Mouse (Mus musculus) midbrain, embryonic 16.5 days (tissue): ENCODE measurements around the gene Ccdc85c. TPM values are rescaled to one million over a fixed set of nuclear protein-coding genes. Genes with fewer than 3 reads are reported as not detected.

ENCODE experiments used
- ATAC-seq: fragments of 200-750 bp; cut with Nextera tagmentation; 2 replicates; pipeline ENCODE4 v1.8.0; 2017; ENCODE audit warnings: moderate TSS enrichment
- H3K27ac ChIP-seq: fragments of 300-500 bp; sonication (generic); 2 replicates; pipeline ENCODE4 v1.5.1; 2014; ENCODE audit warnings: mild to moderate bottlenecking, low read length, mixed read lengths
- H3K27me3 ChIP-seq: fragments of 300-500 bp; sonication (generic); 2 replicates; pipeline ENCODE4 v1.6.1; 2014; ENCODE audit warnings: low read depth, low read length, mixed read lengths; ENCODE audit not compliant: control insufficient read depth, insufficient read depth
- H3K36me3 ChIP-seq: fragments of 300-500 bp; sonication (generic); 2 replicates; pipeline ENCODE4 v1.6.1; 2014; ENCODE audit warnings: mild to moderate bottlenecking, low read length, moderate library complexity, mixed read lengths; ENCODE audit not compliant: control insufficient read depth, insufficient read depth
- H3K4me1 ChIP-seq: fragments of 300-500 bp; sonication (generic); 2 replicates; pipeline ENCODE4 v1.6.1; 2014; ENCODE audit warnings: mild to moderate bottlenecking, low read length, mixed read lengths; ENCODE audit not compliant: control insufficient read depth, insufficient read depth
- H3K4me2 ChIP-seq: fragments of 300-500 bp; sonication (generic); 2 replicates; pipeline ENCODE4 v1.6.1; 2014; ENCODE audit warnings: mild to moderate bottlenecking, low read length, mixed read lengths
- H3K4me3 ChIP-seq: fragments of 300-500 bp; sonication (generic); 2 replicates; pipeline ENCODE4 v1.5.1; 2014; ENCODE audit warnings: low read depth, mild to moderate bottlenecking, low read length, moderate library complexity, mixed read lengths
- H3K9ac ChIP-seq: fragments of 300-500 bp; sonication (generic); 2 replicates; pipeline ENCODE4 v1.6.1; 2014; ENCODE audit warnings: low read depth, low read length, mixed read lengths
- H3K9me3 ChIP-seq: fragments of 300-500 bp; sonication (generic); replicated peaks from 2 replicates; pipeline ENCODE4 v1.6.1; 2014; ENCODE audit warnings: mild to moderate bottlenecking, low read length, mixed read lengths; ENCODE audit not compliant: control insufficient read depth, poor library complexity, severe bottlenecking
- WGBS: fragments of 180-500 bp; shearing (Covaris S2); extraction: QIAGEN DNeasy Blood & Tissue Kit; methylation state at CpG from one replicate; pipeline ENCODE4 v1.1.7; 2014; 5-methylcytosine and 5-hydroxymethylcytosine counted together
- polyA plus RNA-seq: library from polyadenylated mRNA; unstranded; fragments of >200 nt; fragmentation: Nextera tagmentation; extraction: Ambion mirVana; gene quantifications from 2 replicates; pipeline ENCODE4 v1.2.1, GENCODE M21; 2015

Gene Ccdc85c
- polyA plus RNA-seq, 1 experiment from 2014 or later, result 13.2 TPM

DNA sequence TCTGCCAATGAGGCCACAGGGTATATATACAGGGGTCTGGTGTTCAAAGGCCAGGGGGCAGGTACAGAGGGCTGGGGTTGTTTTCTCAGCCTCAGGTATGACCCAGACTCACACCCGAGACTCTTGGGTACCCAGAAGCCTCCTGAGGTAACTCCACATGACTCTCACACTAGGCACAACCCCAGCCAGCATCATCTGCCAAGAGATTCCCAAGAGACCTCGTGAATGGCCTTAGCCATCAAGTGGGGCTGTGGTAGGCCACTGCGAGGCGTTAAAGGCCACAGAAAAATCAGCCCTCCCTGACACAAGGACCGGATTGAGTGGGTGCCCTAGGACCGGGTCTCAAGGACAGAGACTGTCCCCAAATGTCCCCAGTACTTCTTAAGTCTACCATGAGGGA, 62.7 kb downstream of the Ccdc85c start:
- Histone ChIP-seq H3K4me3 (no peak overlapping the region), H3K9me3 (no peaks in the 10 kb centered on the region), H3K27me3 (no peaks in the 10 kb centered on the region), H3K4me2 (no peak overlapping the region), H3K36me3 (no peaks in the 10 kb centered on the region), H3K4me1 (peaks cover 20% of the 10 kb centered on the region), H3K9ac (no peak overlapping the region), H3K27ac (no peak overlapping the region)
- no peak for ATAC-seq
- 83% methylated on average over 6 of the region's 6 CpGs for WGBS

GRCm38 (mm10) chr12:108212071-108212470, 63.2 kb downstream of the Ccdc85c start:
- Histone ChIP-seq H3K4me1 (peaks cover 19% of the 10 kb centered on the region), H3K27me3 (no peaks in the 10 kb centered on the region), H3K4me3 (no peak overlapping the region), H3K9ac (no peak overlapping the region), H3K4me2 (no peak overlapping the region), H3K36me3 (no peaks in the 10 kb centered on the region), H3K27ac (peak overlapping the region; percentile 19; the same call in 1 of the 2 replicates), H3K9me3 (no peaks in the 10 kb centered on the region)
- 39% methylated on average over 5 of the region's 5 CpGs for WGBS
- no peak for ATAC-seq

DNA sequence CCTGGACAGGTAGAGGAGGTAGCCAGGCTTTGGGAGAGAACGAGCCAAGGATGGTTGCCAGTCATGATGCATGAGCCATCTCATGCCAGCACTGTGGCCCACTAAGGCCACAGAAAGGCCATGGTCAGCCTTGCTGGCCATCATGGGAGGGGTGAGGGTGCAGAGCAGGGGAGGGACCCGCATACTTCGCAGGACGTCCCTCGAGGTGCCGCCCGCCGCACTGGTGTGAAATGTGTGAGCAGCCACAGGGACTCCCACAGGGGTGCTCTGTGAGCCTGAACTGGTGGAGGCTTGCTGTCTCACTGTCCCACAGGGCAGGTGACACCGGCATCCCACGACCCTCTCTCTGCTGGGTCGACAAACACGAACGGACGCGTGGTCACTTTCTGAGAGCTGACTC, 64.6 kb downstream of the Ccdc85c start:
- peaks cover 10% of the 10 kb centered on the region; the same call in 1 of the 2 replicates for H3K4me1 ChIP-seq
- ATAC-seq, result no peak
- WGBS, result 93% methylated on average over 15 of the region's 15 CpGs

DNA sequence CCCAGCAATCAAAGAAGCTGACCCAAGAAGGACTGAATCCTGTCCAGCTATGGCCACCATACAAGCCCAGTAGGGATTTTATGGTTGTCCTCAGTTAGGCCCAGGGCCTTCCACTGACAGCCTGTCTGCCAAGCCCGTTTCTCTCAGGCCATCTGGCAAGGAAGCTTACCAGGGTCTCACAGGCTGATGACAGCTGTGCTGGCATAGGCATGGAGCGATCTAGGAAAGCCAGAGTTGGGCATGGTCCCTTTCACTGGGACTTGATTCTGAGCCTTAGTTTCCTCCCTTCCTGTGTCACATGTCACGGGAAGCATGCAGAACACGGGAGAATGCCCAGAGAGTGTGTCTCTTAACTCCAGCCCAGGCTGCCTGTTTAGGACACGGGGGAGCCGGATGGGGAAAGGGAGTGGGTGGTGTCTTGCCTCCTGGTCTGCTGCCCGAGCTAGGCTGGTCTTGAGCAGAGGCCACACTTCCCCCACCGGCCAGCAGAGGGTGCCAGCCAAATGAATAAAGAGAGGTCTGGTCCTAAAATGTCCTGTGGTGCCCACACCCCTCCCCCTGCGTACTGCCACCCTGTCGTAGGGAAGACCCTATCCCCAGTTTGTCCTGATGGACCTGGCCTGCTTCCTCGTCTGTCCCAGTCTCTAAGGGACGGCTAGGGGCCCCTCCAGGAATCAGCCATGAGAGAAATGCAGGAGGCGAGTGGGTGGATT, 66.3 kb downstream of the Ccdc85c start:
- peaks cover 10% of the 10 kb centered on the region; the same call in 1 of the 2 replicates for H3K4me1 ChIP-seq
- no peak overlapping the region for H3K27ac ChIP-seq

More for the DNA sequence above, 64.6 kb downstream of the Ccdc85c start:
- Histone ChIP-seq H3K4me2 (no peak overlapping the region), H3K4me3 (no peak overlapping the region), H3K36me3 (peaks cover 5% of the 10 kb centered on the region), H3K9me3 (no peaks in the 10 kb centered on the region), H3K27ac (no peak overlapping the region), H3K9ac (no peak overlapping the region), H3K27me3 (no peaks in the 10 kb centered on the region)

DNA sequence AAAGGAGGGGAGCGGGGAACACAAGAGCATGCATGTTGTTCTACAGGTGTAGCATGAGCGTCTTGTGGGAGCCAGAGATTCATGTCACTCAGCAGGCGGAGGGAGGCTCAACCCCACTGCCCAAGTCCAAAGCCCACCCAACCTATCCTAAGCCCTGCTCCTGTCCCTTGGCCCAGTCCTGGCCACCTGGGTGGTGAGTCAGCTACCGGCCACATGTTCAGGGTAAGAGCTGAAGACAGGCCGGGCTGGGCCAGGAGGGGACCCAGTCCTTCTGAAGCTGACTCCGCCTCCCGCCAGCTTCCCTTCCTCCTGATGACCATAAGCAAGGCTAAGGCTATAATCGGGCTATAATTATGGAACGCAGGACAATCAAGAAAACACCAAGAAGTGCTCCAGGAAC, 67.0 kb downstream of the Ccdc85c start:
- no peak for ATAC-seq
- no peak overlapping the region for H3K4me2 ChIP-seq
- H3K27ac ChIP-seq, result no peak overlapping the region
- peaks cover 9% of the 10 kb centered on the region; the same call in 1 of the 2 replicates for H3K4me1 ChIP-seq
- H3K9me3 ChIP-seq, result no peaks in the 10 kb centered on the region
- peaks cover 9% of the 10 kb centered on the region for H3K36me3 ChIP-seq
- no peaks in the 10 kb centered on the region for H3K27me3 ChIP-seq
- WGBS, result 86% methylated on average over 9 of the region's 9 CpGs
- H3K4me3 ChIP-seq, result no peak overlapping the region
- H3K9ac ChIP-seq, result no peak overlapping the region

More for the DNA sequence above, 66.3 kb downstream of the Ccdc85c start:
- Histone ChIP-seq H3K9ac (peak overlapping the region; percentile 30; the same call in 1 of the 2 replicates), H3K4me3 (no peak overlapping the region), H3K36me3 (peaks cover 9% of the 10 kb centered on the region), H3K9me3 (no peaks in the 10 kb centered on the region), H3K4me2 (no peak overlapping the region), H3K27me3 (no peaks in the 10 kb centered on the region)
- 28% methylated on average over 13 of the region's 13 CpGs for WGBS
- peak; percentile 32; the same call in 1 of the 2 replicates for ATAC-seq

DNA sequence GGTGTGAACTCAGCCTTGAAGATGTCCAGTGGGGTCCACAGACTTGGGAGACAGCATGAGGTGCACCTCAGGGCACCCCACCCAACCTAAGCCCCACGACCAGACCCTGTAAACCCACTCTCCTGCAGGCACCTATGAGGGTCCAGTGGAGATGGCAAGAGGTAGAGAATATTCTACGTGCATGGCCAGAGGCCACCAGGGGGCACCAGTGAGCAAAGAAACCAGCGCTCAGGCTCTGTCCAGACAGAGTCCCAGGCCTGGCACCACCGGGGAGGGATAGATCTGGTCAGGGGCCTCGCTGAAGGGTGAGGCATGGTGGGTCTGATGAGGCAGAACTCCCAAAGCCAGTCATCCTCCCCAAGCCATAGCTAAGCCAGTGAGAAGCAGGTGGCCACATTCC, 68.6 kb downstream of the Ccdc85c start:
- 0 out of 2 replicates have a peak, but pooled peaks cover 2% of the 10 kb centered on the region for H3K4me1 ChIP-seq
- H3K9ac ChIP-seq, result no peak overlapping the region
- H3K4me3 ChIP-seq, result no peak overlapping the region
- no peaks in the 10 kb centered on the region for H3K9me3 ChIP-seq
- H3K36me3 ChIP-seq, result peaks cover 9% of the 10 kb centered on the region
- no peak overlapping the region for H3K27ac ChIP-seq
- H3K27me3 ChIP-seq, result no peaks in the 10 kb centered on the region
- 6% methylated on average over 5 of the region's 5 CpGs for WGBS
- H3K4me2 ChIP-seq, result no peak overlapping the region
- peak; percentile 50 for ATAC-seq

- 62% methylated on average over 11 of the region's 12 CpGs for WGBS
- Histone ChIP-seq H3K4me3 (no peak overlapping the region), H3K27me3 (no peaks in the 10 kb centered on the region), H3K36me3 (peaks cover 21% of the 10 kb centered on the region), H3K4me2 (no peak overlapping the region), H3K9ac (no peak overlapping the region), H3K4me1 (0 out of 2 replicates have a peak, but pooled peaks cover 2% of the 10 kb centered on the region), H3K27ac (no peak overlapping the region), H3K9me3 (no peaks in the 10 kb centered on the region)
- no peak for ATAC-seq
Measured at GRCm38 (mm10) chr12:108204978-108205377, 70.2 kb downstream of the Ccdc85c start.

GRCm38 (mm10) chr12:108203895-108204294, 71.3 kb downstream of the Ccdc85c start:
- Histone ChIP-seq H3K27me3 (no peaks in the 10 kb centered on the region), H3K9me3 (no peaks in the 10 kb centered on the region), H3K36me3 (peaks cover 25% of the 10 kb centered on the region), H3K4me1 (no peaks in the 10 kb centered on the region), H3K27ac (no peak overlapping the region), H3K4me3 (no peak overlapping the region), H3K9ac (no peak overlapping the region), H3K4me2 (no peak overlapping the region)
- WGBS, result 67% methylated on average over 8 of the region's 8 CpGs
- no peak for ATAC-seq

DNA sequence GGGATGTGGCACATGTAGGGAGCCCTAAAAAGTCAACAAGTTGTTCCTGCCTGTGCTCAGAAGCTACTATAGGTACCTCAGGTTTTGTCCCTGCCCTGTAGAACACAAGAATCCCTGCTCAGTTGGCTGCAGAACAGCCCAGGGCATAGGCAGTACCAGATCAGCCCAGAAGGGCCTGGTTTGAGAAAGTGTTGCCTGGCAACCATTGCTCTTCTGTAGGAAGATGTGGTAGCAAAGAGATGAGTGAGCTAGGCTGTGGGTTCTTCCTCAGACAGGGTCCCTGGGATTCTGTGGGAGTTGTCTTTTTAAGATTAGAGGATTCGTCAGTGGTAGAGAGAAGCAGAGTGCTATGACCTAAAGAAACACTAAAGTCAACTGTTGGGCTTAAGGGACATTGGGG, 75.1 kb downstream of the Ccdc85c start:
- WGBS, result 100% methylated on average over 1 of the region's 1 CpGs
- H3K9me3 ChIP-seq, result no peaks in the 10 kb centered on the region
- H3K9ac ChIP-seq, result no peak overlapping the region
- H3K27me3 ChIP-seq, result no peaks in the 10 kb centered on the region
- ATAC-seq, result no peak
- H3K4me3 ChIP-seq, result no peak overlapping the region
- H3K36me3 ChIP-seq, result peaks cover 34% of the 10 kb centered on the region
- no peak overlapping the region for H3K4me2 ChIP-seq
- H3K27ac ChIP-seq, result no peak overlapping the region
- no peaks in the 10 kb centered on the region for H3K4me1 ChIP-seq
